Mouse (Mus musculus) lung, embryonic 15.5 days (tissue): ENCODE results near the gene Pkd1l2. TPM values are rescaled to one million over a fixed set of nuclear protein-coding genes. Genes with fewer than 3 reads are reported as not detected.

ENCODE experiments used
- ATAC-seq: fragments of 200-750 bp; cut with Nextera tagmentation; 2 replicates; pipeline ENCODE4 v1.8.0; 2017; ENCODE audit warnings: moderate number of reproducible peaks, borderline replicate concordance; ENCODE audit not compliant: low FRiP score, low TSS enrichment; ENCODE audit errors: extremely low read depth
- H3K27ac ChIP-seq: fragments of 300-500 bp; sonication (generic); 2 replicates; pipeline ENCODE4 v1.5.1; 2015; ENCODE audit warnings: moderate library complexity, mild to moderate bottlenecking, inconsistent platforms
- H3K27me3 ChIP-seq: fragments of 300-500 bp; sonication (generic); 2 replicates; pipeline ENCODE4 v1.6.1; 2015; ENCODE audit warnings: inconsistent platforms
- H3K36me3 ChIP-seq: fragments of 300-500 bp; sonication (generic); 2 replicates; pipeline ENCODE4 v1.6.1; 2015; ENCODE audit warnings: inconsistent platforms
- H3K4me1 ChIP-seq: fragments of 300-500 bp; sonication (generic); 2 replicates; pipeline ENCODE4 v1.6.1; 2015; ENCODE audit warnings: inconsistent platforms
- H3K4me2 ChIP-seq: fragments of 300-500 bp; sonication (generic); 2 replicates; pipeline ENCODE4 v1.6.1; 2015; ENCODE audit warnings: inconsistent platforms, mild to moderate bottlenecking, moderate library complexity
- H3K4me3 ChIP-seq: fragments of 300-500 bp; sonication (generic); 2 replicates; pipeline ENCODE4 v1.5.1; 2015; ENCODE audit warnings: mild to moderate bottlenecking, inconsistent platforms
- H3K9ac ChIP-seq: fragments of 300-500 bp; sonication (generic); 2 replicates; pipeline ENCODE4 v1.6.1; 2015; ENCODE audit warnings: inconsistent platforms
- H3K9me3 ChIP-seq: fragments of 300-500 bp; sonication (generic); 2 replicates; pipeline ENCODE4 v1.6.1; 2016; ENCODE audit warnings: inconsistent platforms
- WGBS: fragments of 180-500 bp; shearing (Covaris S2); methylation state at CpG from one replicate; pipeline ENCODE4 v1.1.7; 2015; 5-methylcytosine and 5-hydroxymethylcytosine counted together
- polyA plus RNA-seq: library from polyadenylated mRNA; unstranded; fragments of >200 nt; fragmentation: Nextera tagmentation; extraction: Ambion mirVana; gene quantifications from 2 replicates; pipeline ENCODE4 v1.2.1, GENCODE M21; 2015

Pkd1l2 gene
- polyA plus RNA-seq, 1 experiment from 2014 or later, result not detected

- H3K4me2 ChIP-seq, result peak overlapping the region; percentile 92; the same call in 1 of the 2 replicates
- 84% methylated on average over 8 of the region's 8 CpGs for WGBS
- no peak overlapping the region for H3K4me3 ChIP-seq
- no peak overlapping the region for H3K9ac ChIP-seq
- peaks cover 7% of the 10 kb centered on the region for H3K36me3 ChIP-seq
- H3K27ac ChIP-seq, result no peak overlapping the region
- no peaks in the 10 kb centered on the region for H3K9me3 ChIP-seq
- ATAC-seq, result no peak
- H3K4me1 ChIP-seq, result peaks cover 13% of the 10 kb centered on the region
- no peaks in the 10 kb centered on the region for H3K27me3 ChIP-seq
These were observed 91.0 kb downstream of the Pkd1l2 start for GRCm38 (mm10) chr8:116991241-116991640.

- no peak for ATAC-seq
- H3K4me1 ChIP-seq, result peaks cover 13% of the 10 kb centered on the region
- H3K4me2 ChIP-seq, result no peak overlapping the region
- no peak overlapping the region for H3K4me3 ChIP-seq
- H3K27me3 ChIP-seq, result no peaks in the 10 kb centered on the region
- WGBS, result 94% methylated on average over 3 of the region's 3 CpGs
- no peak overlapping the region for H3K27ac ChIP-seq
- no peak overlapping the region for H3K9ac ChIP-seq
- peaks cover 12% of the 10 kb centered on the region for H3K36me3 ChIP-seq
- no peaks in the 10 kb centered on the region for H3K9me3 ChIP-seq
These were observed 92.4 kb downstream of the Pkd1l2 start for GRCm38 (mm10) chr8:116989842-116990241.

- ATAC-seq, result no peak
- Histone ChIP-seq H3K4me2 (no peak overlapping the region), H3K36me3 (peaks cover 26% of the 10 kb centered on the region), H3K4me3 (no peak overlapping the region), H3K9ac (no peak overlapping the region), H3K27me3 (no peaks in the 10 kb centered on the region), H3K27ac (no peak overlapping the region), H3K4me1 (peaks cover 14% of the 10 kb centered on the region), H3K9me3 (no peaks in the 10 kb centered on the region)
- 17% methylated on average over 4 of the region's 4 CpGs for WGBS
These were observed 102.1 kb downstream of the Pkd1l2 start for GRCm38 (mm10) chr8:116980117-116980516.

DNA sequence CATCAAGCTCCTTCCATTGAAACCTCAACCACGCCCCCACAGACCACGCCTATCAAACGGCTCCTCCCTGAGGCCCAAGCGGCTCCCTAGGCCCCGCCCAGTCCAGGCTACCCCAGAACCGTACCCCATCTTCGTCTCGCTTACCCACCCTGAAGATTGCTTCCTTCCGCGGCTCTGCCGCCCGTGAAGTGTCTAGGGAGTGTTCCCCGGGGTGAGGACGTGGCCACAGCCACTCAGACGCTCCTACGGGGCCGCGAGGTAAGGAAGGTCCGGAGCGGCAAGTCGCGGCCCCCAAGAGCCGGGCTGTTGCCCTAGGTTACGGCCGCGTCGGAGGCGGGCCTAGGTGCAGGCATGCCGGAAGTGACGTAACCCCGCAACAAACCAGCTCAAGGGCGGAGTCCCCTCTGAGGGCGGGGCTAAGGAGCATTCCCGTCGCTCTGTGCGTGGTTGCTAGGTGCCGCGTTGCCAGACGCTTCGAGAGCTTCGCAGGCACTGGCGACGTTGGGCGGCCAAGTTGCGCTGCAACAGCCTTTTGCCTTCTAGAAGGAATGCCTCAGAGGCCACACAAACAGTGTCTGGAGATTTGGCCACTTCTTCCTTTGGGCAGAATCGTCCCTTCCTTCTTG, 103.5 kb downstream of the Pkd1l2 start, which contains the start of gene 1700030J22Rik:
TSS of gene 1700030J22Rik (minus strand) at position 329 of the 626 bp plus-strand sequence.
- H3K4me1 ChIP-seq, result peaks cover 14% of the 10 kb centered on the region
- H3K4me2 ChIP-seq, result peak within 1 kb of the TSS; percentile 86
- peak within 1 kb of the TSS; percentile 51 for H3K9ac ChIP-seq
- no peaks in the 10 kb centered on the region for H3K27me3 ChIP-seq
- peak within 1 kb of the TSS; percentile 96 for H3K4me3 ChIP-seq
- no peaks in the 10 kb centered on the region for H3K9me3 ChIP-seq
- H3K36me3 ChIP-seq, result peaks cover 17% of the 10 kb centered on the region; the same call in 1 of the 2 replicates
- ATAC-seq, result peak; percentile 99
- peak within 1 kb of the TSS; percentile 69 for H3K27ac ChIP-seq
- WGBS, result under 1% methylated on average over 46 of the region's 46 CpGs

DNA sequence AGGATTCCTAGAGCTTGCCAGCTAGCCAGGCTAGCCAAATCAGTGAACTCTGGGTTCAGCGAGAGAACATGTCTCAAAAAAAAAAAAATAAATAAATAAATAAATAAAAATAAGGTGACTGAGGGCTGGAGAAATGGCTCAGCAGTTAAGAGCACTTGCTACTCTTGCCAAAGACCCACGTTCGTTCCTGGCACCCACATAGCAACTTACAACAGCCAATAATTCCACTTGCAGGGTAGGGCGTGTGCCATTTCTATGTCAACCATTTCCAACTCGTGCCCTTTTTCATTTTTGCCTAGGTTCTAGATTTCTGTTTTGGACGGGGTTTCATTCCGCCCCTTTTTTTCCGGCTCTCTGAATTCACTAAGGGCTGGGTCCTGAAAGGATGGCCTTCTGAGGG, 104.2 kb downstream of the Pkd1l2 start:
- Histone ChIP-seq H3K27me3 (no peaks in the 10 kb centered on the region), H3K9ac (peak overlapping the region; percentile 51), H3K27ac (peak overlapping the region; percentile 69; the same call in 1 of the 2 replicates), H3K4me2 (peak overlapping the region; percentile 86), H3K4me3 (peak overlapping the region; percentile 96), H3K36me3 (0 out of 2 replicates have a peak, but pooled peaks cover 11% of the 10 kb centered on the region), H3K4me1 (peaks cover 14% of the 10 kb centered on the region), H3K9me3 (no peaks in the 10 kb centered on the region)
- no peak for ATAC-seq
- WGBS, result 21% methylated on average over 8 of the region's 8 CpGs

GRCm38 (mm10) chr8:116975606-116976005, 106.6 kb downstream of the Pkd1l2 start:
- ATAC-seq, result no peak
- Histone ChIP-seq H3K4me3 (no peak overlapping the region), H3K9me3 (no peaks in the 10 kb centered on the region), H3K27ac (no peak overlapping the region), H3K36me3 (no peaks in the 10 kb centered on the region), H3K4me2 (no peak overlapping the region), H3K9ac (no peak overlapping the region), H3K27me3 (no peaks in the 10 kb centered on the region), H3K4me1 (peaks cover 14% of the 10 kb centered on the region)
- 49% methylated on average over 5 of the region's 5 CpGs for WGBS

DNA sequence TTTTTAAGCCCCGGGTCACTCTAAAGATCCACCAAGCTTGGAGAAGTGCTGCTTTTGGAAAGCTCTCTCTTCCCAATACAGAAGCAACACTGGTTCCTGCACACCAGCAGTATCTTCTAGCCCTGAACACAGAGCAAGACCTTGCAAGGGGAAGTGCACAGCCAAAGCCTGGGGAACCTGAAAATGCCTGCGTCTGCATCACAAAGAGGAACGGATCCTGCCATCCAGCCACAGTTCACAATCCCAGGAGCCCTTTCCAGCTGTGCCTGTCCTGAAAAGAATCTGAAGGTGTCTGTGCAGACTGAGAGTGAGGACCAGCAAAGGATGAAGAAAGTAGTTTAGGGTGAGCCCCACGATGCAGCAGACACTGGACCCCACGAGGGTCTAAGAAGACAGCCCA, 107.2 kb downstream of the Pkd1l2 start:
- no peak overlapping the region for H3K4me2 ChIP-seq

DNA sequence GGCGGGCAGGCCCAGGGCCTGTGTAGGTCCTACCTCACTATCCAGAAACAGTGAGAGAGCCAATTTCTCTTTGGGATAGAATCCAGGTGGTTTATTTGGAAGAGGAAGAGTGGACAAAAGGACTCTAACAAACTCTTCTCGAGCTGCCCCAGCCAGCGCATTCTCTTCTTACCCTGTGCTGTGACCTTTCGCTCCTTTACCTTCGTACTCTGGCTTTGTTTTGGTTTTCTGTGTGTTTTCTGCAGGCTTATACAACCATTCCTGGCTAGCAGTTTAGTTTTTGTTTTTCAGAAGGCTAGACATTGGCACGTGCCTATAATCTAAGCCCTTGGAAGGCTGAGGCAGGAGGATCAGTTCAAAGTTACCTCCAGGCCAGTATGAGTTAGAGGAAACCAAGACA, 112.7 kb downstream of the Pkd1l2 start:
- ATAC-seq, result no peak
- H3K4me2 ChIP-seq, result no peak overlapping the region
- 82% methylated on average over 6 of the region's 6 CpGs for WGBS
- no peaks in the 10 kb centered on the region for H3K36me3 ChIP-seq
- no peaks in the 10 kb centered on the region for H3K9me3 ChIP-seq
- no peaks in the 10 kb centered on the region for H3K4me1 ChIP-seq
- no peak overlapping the region for H3K27ac ChIP-seq
- H3K4me3 ChIP-seq, result no peak overlapping the region
- no peaks in the 10 kb centered on the region for H3K27me3 ChIP-seq
- H3K9ac ChIP-seq, result no peak overlapping the region

More for the DNA sequence above, 107.2 kb downstream of the Pkd1l2 start:
- H3K36me3 ChIP-seq, result no peaks in the 10 kb centered on the region
- H3K9ac ChIP-seq, result no peak overlapping the region
- no peaks in the 10 kb centered on the region for H3K27me3 ChIP-seq
- H3K4me1 ChIP-seq, result peaks cover 14% of the 10 kb centered on the region
- no peak overlapping the region for H3K4me3 ChIP-seq
- ATAC-seq, result no peak
- H3K27ac ChIP-seq, result no peak overlapping the region
- no peaks in the 10 kb centered on the region for H3K9me3 ChIP-seq
- WGBS, result 29% methylated on average over 5 of the region's 5 CpGs

DNA sequence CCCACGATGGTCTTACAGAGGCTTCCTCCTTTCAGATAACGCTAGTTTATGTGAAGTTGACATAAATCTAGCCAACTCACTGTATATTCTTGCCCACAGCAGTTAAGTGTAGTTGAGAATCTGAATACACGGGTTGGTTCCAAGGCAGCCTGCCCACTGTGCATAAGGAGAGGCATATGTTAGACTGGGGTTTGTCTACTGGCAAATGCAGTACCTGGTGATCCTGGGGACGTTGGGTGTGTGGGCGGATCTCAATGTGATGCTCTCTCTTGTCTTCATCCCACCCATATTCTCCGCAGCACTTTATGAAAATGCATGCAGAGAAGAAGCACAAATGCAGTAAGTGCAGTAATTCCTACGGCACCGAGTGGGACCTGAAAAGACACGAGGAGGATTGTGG, 127.8 kb downstream of the Pkd1l2 start:
- 86% methylated on average over 9 of the region's 9 CpGs for WGBS

GRCm38 (mm10) chr8:116952428-116952827, 129.8 kb downstream of the Pkd1l2 start:
- WGBS, result 72% methylated on average over 8 of the region's 8 CpGs
- Histone ChIP-seq H3K9me3 (no peaks in the 10 kb centered on the region), H3K4me2 (no peak overlapping the region), H3K9ac (no peak overlapping the region), H3K4me1 (peaks cover 22% of the 10 kb centered on the region), H3K27me3 (no peaks in the 10 kb centered on the region), H3K27ac (peak overlapping the region; percentile 83), H3K4me3 (no peak overlapping the region), H3K36me3 (peaks cover 38% of the 10 kb centered on the region)
- ATAC-seq, result no peak

More for the DNA sequence above, 127.8 kb downstream of the Pkd1l2 start:
- Histone ChIP-seq H3K4me1 (peaks cover 17% of the 10 kb centered on the region), H3K4me3 (no peak overlapping the region), H3K36me3 (peaks cover 51% of the 10 kb centered on the region), H3K27me3 (no peaks in the 10 kb centered on the region), H3K9me3 (no peaks in the 10 kb centered on the region), H3K4me2 (no peak overlapping the region), H3K27ac (no peak overlapping the region), H3K9ac (no peak overlapping the region)
- no peak for ATAC-seq

GRCm38 (mm10) chr8:116951778-116952177, 130.5 kb downstream of the Pkd1l2 start:
- peak overlapping the region; percentile 83 for H3K27ac ChIP-seq
- ATAC-seq, result 0 out of 2 replicates have a peak, but pooled peaks have one; percentile 15
- H3K4me2 ChIP-seq, result no peak overlapping the region
- H3K4me1 ChIP-seq, result peaks cover 25% of the 10 kb centered on the region
- H3K9ac ChIP-seq, result no peak overlapping the region
- H3K4me3 ChIP-seq, result no peak overlapping the region
- peaks cover 31% of the 10 kb centered on the region for H3K36me3 ChIP-seq
- no peaks in the 10 kb centered on the region for H3K9me3 ChIP-seq
- no peaks in the 10 kb centered on the region for H3K27me3 ChIP-seq
- 72% methylated on average over 2 of the region's 2 CpGs for WGBS

GRCm38 (mm10) chr8:116951369-116951768, 130.9 kb downstream of the Pkd1l2 start:
- Histone ChIP-seq H3K36me3 (peaks cover 27% of the 10 kb centered on the region), H3K4me2 (no peak overlapping the region), H3K9ac (no peak overlapping the region), H3K27ac (peak overlapping the region; percentile 83), H3K4me1 (peaks cover 25% of the 10 kb centered on the region), H3K27me3 (no peaks in the 10 kb centered on the region), H3K9me3 (no peaks in the 10 kb centered on the region), H3K4me3 (no peak overlapping the region)
- 29% methylated on average over 5 of the region's 5 CpGs for WGBS
- peak; percentile 79 for ATAC-seq
